Mouse (Mus musculus) MEL (cell line): ENCODE data around the gene Dock3. TPM values are rescaled to one million over a fixed set of nuclear protein-coding genes. Genes with fewer than 3 reads are reported as not detected.
A peak's percentile ranks its signal among the peaks of the same experiment; 100 is the strongest.

Source experiments
- DNase-seq: peaks from one replicate; pipeline ENCODE4 v3.0.0; 2011; ENCODE audit warnings: low read depth, low spot score
- H3K27ac ChIP-seq: 2 replicates; pipeline ENCODE4 v1.5.1; 2012; ENCODE audit warnings: low read depth, mild to moderate bottlenecking, control low read depth, low read length, moderate library complexity; ENCODE audit not compliant: control insufficient read depth
- H3K27me3 ChIP-seq, 2 experiments: fragments of 150-350 bp in 1 of 2; sonication (generic) in 1 of 2; 2 replicates each; pipeline ENCODE4 v1.6.1; 2012; ENCODE audit warnings: low read length in 2 of 2, mild to moderate bottlenecking in 2 of 2, improper control_type of control experiment in 1 of 2, moderate library complexity in 1 of 2; ENCODE audit not compliant: insufficient read depth in 2 of 2, control insufficient read depth in 1 of 2
- H3K36me3 ChIP-seq, 2 experiments: 2 replicates each; pipeline ENCODE4 v1.6.1; 2012 to 2014; ENCODE audit warnings: low read length in 2 of 2, improper control_type of control experiment in 1 of 2, inconsistent platforms in 1 of 2, mild to moderate bottlenecking in 1 of 2; ENCODE audit not compliant: insufficient read depth in 2 of 2, control insufficient read depth in 1 of 2
- H3K4me1 ChIP-seq, 2 experiments: fragments of 150-350 bp in 1 of 2; sonication (generic) in 1 of 2; 2 replicates each; pipeline ENCODE4 v1.6.1; 2012; ENCODE audit warnings: low read length in 2 of 2, improper control_type of control experiment in 1 of 2, mild to moderate bottlenecking in 1 of 2; ENCODE audit not compliant: insufficient read depth in 2 of 2, control insufficient read depth in 1 of 2
- H3K4me3 ChIP-seq, 2 experiments: fragments of 150-350 bp in 1 of 2; sonication (generic) in 1 of 2; 2 replicates each; pipeline ENCODE4 v1.5.1; 2012; ENCODE audit warnings: low read depth in 2 of 2, low read length in 2 of 2, mild to moderate bottlenecking in 2 of 2, moderate library complexity in 2 of 2, control low read depth in 1 of 2, improper control_type of control experiment in 1 of 2; ENCODE audit not compliant: control insufficient read depth in 1 of 2, insufficient read depth in 1 of 2
- H3K79me2 ChIP-seq: 2 replicates; pipeline ENCODE4 v1.6.1; 2012; ENCODE audit warnings: mild to moderate bottlenecking, low read length, moderate library complexity; ENCODE audit not compliant: control insufficient read depth, poor library complexity, insufficient read depth
- H3K9ac ChIP-seq: 2 replicates; pipeline ENCODE4 v1.6.1; 2012; ENCODE audit warnings: low read depth, mild to moderate bottlenecking, control low read depth, low read length, moderate library complexity; ENCODE audit not compliant: control insufficient read depth, poor library complexity, severe bottlenecking
- H3K9me3 ChIP-seq: fragments of 150-350 bp; sonication (generic); replicated peaks from 2 replicates; pipeline ENCODE4 v1.6.1; 2012; ENCODE audit warnings: mild to moderate bottlenecking, low read length, improper control_type of control experiment, moderate library complexity; ENCODE audit not compliant: insufficient read depth
- BHLHE40 ChIP-seq: IDR thresholded peaks from 2 replicates; pipeline ENCODE4 v1.6.1; 2012; ENCODE audit warnings: low read depth, mild to moderate bottlenecking, inconsistent platforms, low read length, improper control_type of control experiment, borderline replicate concordance
- CTCF ChIP-seq, 3 experiments: IDR thresholded peaks in 2 of 3; conservative IDR thresholded peaks in 1 of 3; 2 replicates each; pipeline ENCODE4 v1.5.1; 2011 to 2012; ENCODE audit warnings: low read length in 3 of 3, low read depth in 2 of 3, mild to moderate bottlenecking in 2 of 3, improper control_type of control experiment in 1 of 3, inconsistent platforms in 1 of 3, mixed read lengths in 1 of 3, moderate library complexity in 1 of 3; ENCODE audit not compliant: control insufficient read depth in 1 of 3, insufficient read depth in 1 of 3, poor library complexity in 1 of 3, severe bottlenecking in 1 of 3
- E2F4 ChIP-seq: IDR thresholded peaks from 2 replicates; pipeline ENCODE4 v1.6.1; 2011; ENCODE audit warnings: low read depth, low read length, improper control_type of control experiment, borderline replicate concordance
- ETS1 ChIP-seq: IDR thresholded peaks from 2 replicates; pipeline ENCODE4 v1.6.1; 2012; ENCODE audit warnings: low read depth, mild to moderate bottlenecking, inconsistent platforms, low read length, improper control_type of control experiment, moderate library complexity
- MAFK ChIP-seq: IDR thresholded peaks from 2 replicates; pipeline ENCODE4 v1.6.1; 2011; ENCODE audit warnings: low read depth, mild to moderate bottlenecking, low read length, improper control_type of control experiment, borderline replicate concordance
- MAX ChIP-seq: IDR thresholded peaks from 2 replicates; pipeline ENCODE4 v1.6.1; 2011; ENCODE audit warnings: low read length, improper control_type of control experiment
- MEF2A ChIP-seq: IDR thresholded peaks from 2 replicates; pipeline ENCODE4 v1.6.1; 2014; ENCODE audit warnings: low read depth, mild to moderate bottlenecking, inconsistent platforms, low read length, improper control_type of control experiment; ENCODE audit not compliant: poor library complexity, insufficient replicate concordance, severe bottlenecking; ENCODE audit errors: extremely low read depth
- MXI1 ChIP-seq: IDR thresholded peaks from 2 replicates; pipeline ENCODE4 v1.6.1; 2011; ENCODE audit warnings: mild to moderate bottlenecking, low read depth, low read length, improper control_type of control experiment
- MYC ChIP-seq: IDR thresholded peaks from 2 replicates; pipeline ENCODE4 v1.6.1; 2011; ENCODE audit warnings: low read depth, mild to moderate bottlenecking, low read length, improper control_type of control experiment, moderate library complexity
- NRF1 ChIP-seq: IDR thresholded peaks from 2 replicates; pipeline ENCODE4 v1.6.1; 2014; ENCODE audit warnings: low read depth, mild to moderate bottlenecking, inconsistent platforms, low read length, improper control_type of control experiment, moderate library complexity; ENCODE audit not compliant: poor library complexity, insufficient read depth, severe bottlenecking
- POLR2AphosphoS2 ChIP-seq: IDR thresholded peaks from 2 replicates; pipeline ENCODE4 v1.6.1; 2011; ENCODE audit warnings: low read length, improper control_type of control experiment
- SIN3A ChIP-seq: IDR thresholded peaks from 2 replicates; pipeline ENCODE4 v1.6.1; 2012; ENCODE audit warnings: low read length, improper control_type of control experiment, inconsistent platforms
- TAL1 ChIP-seq: IDR thresholded peaks from 2 replicates; pipeline ENCODE4 v1.6.1; 2012; ENCODE audit warnings: mild to moderate bottlenecking, inconsistent platforms, low read length, moderate library complexity, mixed read lengths
- TBP ChIP-seq: IDR thresholded peaks from 2 replicates; pipeline ENCODE4 v1.8.0; 2011; ENCODE audit warnings: low read depth, low read length, improper control_type of control experiment
- USF2 ChIP-seq, 2 experiments: IDR thresholded peaks; 2 replicates each; pipeline ENCODE4 v1.6.1; 2011 to 2012; ENCODE audit warnings: improper control_type of control experiment in 2 of 2, low read length in 2 of 2, borderline replicate concordance in 1 of 2, inconsistent platforms in 1 of 2, low read depth in 1 of 2, mild to moderate bottlenecking in 1 of 2; ENCODE audit not compliant: insufficient read depth in 1 of 2
- ZC3H11A ChIP-seq: IDR thresholded peaks from 2 replicates; pipeline ENCODE4 v1.6.1; 2012; ENCODE audit warnings: low read depth, mild to moderate bottlenecking, inconsistent platforms, low read length, improper control_type of control experiment
- ZKSCAN1 ChIP-seq: IDR thresholded peaks from 2 replicates; pipeline ENCODE4 v1.6.1; 2012; ENCODE audit warnings: low read depth, mild to moderate bottlenecking, inconsistent platforms, low read length, improper control_type of control experiment, moderate library complexity
- ZNF384 ChIP-seq: IDR thresholded peaks from 2 replicates; pipeline ENCODE4 v1.6.1; 2012; ENCODE audit warnings: low read depth, mild to moderate bottlenecking, inconsistent platforms, low read length, improper control_type of control experiment
- polyA plus RNA-seq, 2 experiments: library from polyadenylated mRNA; stranded (reverse) in 1 of 2; unstranded in 1 of 2; fragments of >175 nt in 1 of 2; fragments of >200 nt in 1 of 2; gene quantifications; 2 replicates each; pipeline versions ENCODE4 v1.2.1 to v1.2.4; 2012; ENCODE audit warnings: low replicate concordance in 2 of 2, low read depth in 1 of 2; ENCODE audit not compliant: insufficient read length in 2 of 2, insufficient read depth in 1 of 2, missing spikeins in 1 of 2
- total RNA-seq: library from RNA; depleted of rRNA; stranded (reverse); fragments of 300-350 nt; gene quantifications from 2 replicates; pipeline ENCODE4 v1.2.3, GENCODE M21; 2012

Dock3 gene
- total and polyA plus RNA-seq, 3 experiments, result 0.03 to 0.08 TPM; not detected in 1

GRCm38 (mm10) chr9:106885901-106886731, 345.6 kb downstream of the Dock3 start:
- DNase-seq, result peak; percentile 60
- Histone ChIP-seq H3K79me2 (peaks cover 54% of the 10 kb centered on the region), H3K4me3 (peak overlapping the region; percentile 88), H3K36me3 (peaks cover 3 to 59% of the 10 kb centered on the region in 2 experiments), H3K9me3 (no peaks in the 10 kb centered on the region), H3K4me1 (peaks cover 4 to 54% of the 10 kb centered on the region in 2 experiments; a peak in 3 of 4 replicates), H3K27me3 (no peaks in the 10 kb centered on the region), H3K9ac (peak overlapping the region; percentile 97), H3K27ac (peak overlapping the region; percentile 58)
- 0 out of 2 replicates have a peak, but pooled peaks have one; percentile 35 for TF ChIP-seq MAX
- TF ChIP-seq POLR2AphosphoS2, result no peak

GRCm38 (mm10) chr9:106884996-106885900, 346.5 kb downstream of the Dock3 start:
- no peak for DNase-seq
- Histone ChIP-seq H3K9me3 (no peaks in the 10 kb centered on the region), H3K9ac (peak overlapping the region; percentile 97), H3K27ac (no peak overlapping the region), H3K27me3 (no peaks in the 10 kb centered on the region), H3K4me3 (peak overlapping the region; percentile 88), H3K4me1 (peaks cover 2 to 47% of the 10 kb centered on the region in 2 experiments; a peak in 3 of 4 replicates), H3K79me2 (peaks cover 45% of the 10 kb centered on the region), H3K36me3 (peaks cover 6 to 54% of the 10 kb centered on the region in 2 experiments)
- no peak for TF ChIP-seq BHLHE40
- no peak for TF ChIP-seq ZC3H11A
- TF ChIP-seq MYC, result no peak
- TF ChIP-seq NRF1, result no peak
- no peak for TF ChIP-seq E2F4
- no peak for TF ChIP-seq MAFK
- no peak for TF ChIP-seq TAL1
- TF ChIP-seq MXI1, result no peak
- no peak for TF ChIP-seq MEF2A
- no peak for TF ChIP-seq CTCF (IDR thresholded peaks at IDR 0.05 in 2 of 3, conservative IDR thresholded peaks at IDR 0.05 in 1 of 3; ENCODE audit: control insufficient read depth in 1 of 3, insufficient read depth in 1 of 3, low read depth in 2 of 3, low read length in 3 of 3, poor library complexity in 1 of 3, severe bottlenecking in 1 of 3)
- no peak for TF ChIP-seq SIN3A
- no peak for TF ChIP-seq ZNF384
- TF ChIP-seq TBP, result no peak
- no peak for TF ChIP-seq ZKSCAN1
- TF ChIP-seq ETS1, result no peak
- TF ChIP-seq USF2 (IDR thresholded peaks at IDR 0.05; ENCODE audit: borderline replicate concordance in 1 of 2, insufficient read depth in 1 of 2, low read depth in 1 of 2, low read length in 2 of 2), result no peak
